Mouse (Mus musculus) ovary, postnatal 14 days (tissue): ENCODE results near the gene Terf2.
"Not testable (repeated sequence)": the region's sequence is repeated elsewhere in the genome, so short reads cannot be mapped to it uniquely, and the experiment has no call there.

ENCODE experiments used
- DNase-seq: peaks from one replicate; pipeline ENCODE4 v3.0.0; 2022; ENCODE audit warnings: low spot score

Terf2 gene

DNA sequence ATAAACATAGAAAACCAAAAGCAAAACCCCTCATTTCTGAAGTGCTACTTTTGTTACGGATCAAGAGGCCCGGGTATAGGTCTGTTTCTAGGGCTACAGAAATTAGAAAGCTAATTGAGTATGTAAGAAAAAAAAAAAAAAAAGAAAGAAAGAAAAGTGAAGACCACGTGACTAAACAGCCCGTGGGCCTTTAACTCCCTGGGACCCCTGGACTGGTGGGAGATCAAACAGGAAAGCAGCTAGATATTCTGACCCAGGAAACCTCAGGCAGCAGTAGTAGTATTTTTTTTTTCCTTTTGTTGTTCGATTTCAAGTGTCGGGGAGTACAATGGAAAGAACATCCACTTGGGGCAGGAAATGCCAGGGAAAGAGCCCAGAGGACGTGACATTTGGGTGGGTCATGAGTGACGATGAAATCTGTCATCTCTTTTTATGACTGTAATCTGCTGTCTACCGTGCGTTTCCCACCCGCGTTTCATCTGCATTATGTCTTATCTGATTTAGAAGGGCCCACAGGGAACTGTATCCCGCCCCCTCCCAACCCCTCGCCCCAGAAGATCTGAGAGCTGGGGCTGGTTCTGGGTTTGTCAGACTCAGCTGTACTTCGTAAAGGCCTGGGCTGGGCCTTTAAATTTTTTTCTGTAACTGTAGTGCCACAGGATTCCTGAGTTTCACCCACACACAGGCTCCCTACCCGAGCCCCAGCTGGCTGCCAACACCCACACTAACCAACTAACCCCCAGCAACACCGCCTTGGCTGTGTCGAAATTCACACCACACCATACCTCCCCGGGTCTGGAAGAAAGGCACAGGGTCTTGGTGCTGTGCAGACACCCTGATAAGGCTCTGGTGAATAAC is 18.0 kb upstream of the Terf2 start:
- DNase-seq, result no peak

DNA sequence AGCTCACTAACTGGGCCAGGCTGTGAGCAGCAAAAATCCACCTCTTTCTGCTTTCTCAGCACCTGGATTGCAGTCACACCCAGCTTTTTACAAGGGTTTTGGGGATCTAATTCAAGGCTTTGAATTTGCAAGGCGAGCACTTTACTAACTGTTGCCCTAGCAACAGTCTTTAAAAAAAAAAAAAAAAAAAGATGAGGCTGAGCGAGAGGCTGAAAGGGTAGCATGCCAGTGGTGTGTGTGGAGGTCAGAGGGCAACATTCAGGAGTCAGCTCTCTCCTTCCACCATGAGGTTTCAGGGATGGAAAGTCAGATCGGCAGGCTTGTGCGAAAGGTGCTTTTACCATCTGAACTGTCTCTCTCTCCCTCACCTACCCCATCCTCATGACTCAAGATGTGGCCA is 16.9 kb upstream of the Terf2 start:
- DNase-seq, result no peak

DNA sequence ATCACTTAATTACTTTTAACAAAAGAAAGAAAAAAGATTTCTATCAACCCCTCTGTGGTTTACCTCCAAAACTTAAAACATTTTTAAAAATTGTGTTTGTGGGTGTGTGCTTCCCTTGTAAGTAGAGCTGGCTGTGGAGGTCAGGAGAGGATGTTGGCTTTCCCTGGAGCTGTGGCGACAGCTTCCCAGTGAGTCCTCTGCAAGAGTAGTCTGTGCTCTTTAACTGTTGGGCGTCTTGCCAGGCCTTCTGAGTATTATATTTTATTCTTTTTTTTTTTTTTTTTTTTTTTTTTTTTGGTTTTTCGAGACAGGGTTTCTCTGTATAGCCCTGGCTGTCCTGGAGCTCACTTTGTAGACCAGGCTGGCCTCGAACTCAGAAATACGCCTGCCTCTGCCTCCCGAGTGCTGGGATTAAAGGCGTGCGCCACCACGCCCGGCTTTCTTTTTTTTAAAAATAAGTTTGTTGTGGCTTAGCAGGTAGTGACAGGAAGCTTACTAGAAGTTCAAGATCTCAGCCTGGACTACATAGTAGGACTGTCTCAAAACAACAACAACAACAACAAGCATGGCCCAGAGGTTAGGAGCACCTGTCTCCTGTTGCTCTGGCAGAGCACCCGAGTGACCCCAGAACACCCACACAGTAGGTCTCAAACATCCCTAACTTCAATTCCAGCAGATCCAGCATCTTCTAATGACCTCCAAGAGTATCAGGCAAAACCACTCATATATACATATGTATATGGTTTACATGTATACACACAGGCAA is 15.2 kb upstream of the Terf2 start:
- no peak for DNase-seq

DNA sequence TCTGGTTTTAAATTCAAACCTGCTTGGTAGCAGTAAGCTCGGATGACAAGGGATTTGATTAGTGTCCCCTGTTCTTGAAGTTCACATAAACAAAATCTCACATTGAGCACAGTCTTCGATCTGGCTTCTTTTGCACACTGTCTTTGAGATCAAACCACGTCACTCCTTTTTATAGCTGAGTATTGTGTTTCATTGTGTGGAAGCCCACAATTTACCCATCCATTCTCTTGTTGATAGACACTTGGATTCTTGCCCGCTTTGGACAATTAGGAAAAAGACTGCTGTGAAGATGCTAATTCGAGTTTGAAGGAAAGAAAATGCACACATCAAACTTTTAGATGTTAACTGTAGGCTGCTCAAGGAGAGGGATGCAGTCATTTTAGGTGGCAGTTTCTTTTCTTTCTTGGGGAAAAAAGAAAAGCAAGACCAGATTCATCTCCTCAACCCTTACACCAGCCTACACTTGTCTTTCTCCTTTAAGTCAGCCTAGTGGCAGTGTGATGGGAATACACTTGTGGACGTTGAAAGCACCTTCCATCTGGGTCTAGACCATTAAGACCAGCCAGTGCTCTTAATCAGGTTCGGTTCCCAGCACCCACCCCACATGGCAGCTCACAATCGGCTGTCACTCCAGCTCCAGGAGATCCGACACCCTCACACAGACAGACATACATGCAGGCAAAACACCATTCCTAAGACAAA is 14.4 kb upstream of the Terf2 start:
- DNase-seq, result no peak

DNA sequence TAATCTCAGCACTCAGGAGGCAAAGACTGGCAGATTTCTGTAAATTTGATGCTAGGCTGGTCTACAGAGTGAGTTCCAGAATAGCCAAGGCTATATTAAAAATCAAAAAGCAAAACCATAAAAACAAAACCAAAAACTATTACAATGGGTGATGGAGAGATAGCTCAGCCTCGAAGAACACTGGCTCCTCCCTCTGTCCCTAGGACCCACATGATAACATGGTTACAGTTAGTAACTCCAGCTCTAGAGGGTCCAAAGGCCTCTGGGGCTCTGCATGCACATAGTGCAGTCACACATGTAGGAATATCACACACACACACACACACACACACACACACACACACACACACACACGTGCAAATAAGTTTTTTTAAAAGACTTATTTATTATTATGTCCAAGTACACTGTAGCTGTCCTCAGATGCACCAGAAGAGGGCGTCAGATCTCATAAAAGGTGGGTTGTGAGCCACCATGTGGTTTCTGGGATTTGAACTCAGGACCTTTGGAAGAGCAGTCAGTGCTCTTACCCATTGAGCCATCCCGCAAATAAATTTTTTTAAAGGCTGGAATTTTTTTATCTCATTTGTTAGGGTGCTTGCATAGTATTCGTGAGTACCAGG is 13.6 kb upstream of the Terf2 start:
- DNase-seq, result no peak

DNA sequence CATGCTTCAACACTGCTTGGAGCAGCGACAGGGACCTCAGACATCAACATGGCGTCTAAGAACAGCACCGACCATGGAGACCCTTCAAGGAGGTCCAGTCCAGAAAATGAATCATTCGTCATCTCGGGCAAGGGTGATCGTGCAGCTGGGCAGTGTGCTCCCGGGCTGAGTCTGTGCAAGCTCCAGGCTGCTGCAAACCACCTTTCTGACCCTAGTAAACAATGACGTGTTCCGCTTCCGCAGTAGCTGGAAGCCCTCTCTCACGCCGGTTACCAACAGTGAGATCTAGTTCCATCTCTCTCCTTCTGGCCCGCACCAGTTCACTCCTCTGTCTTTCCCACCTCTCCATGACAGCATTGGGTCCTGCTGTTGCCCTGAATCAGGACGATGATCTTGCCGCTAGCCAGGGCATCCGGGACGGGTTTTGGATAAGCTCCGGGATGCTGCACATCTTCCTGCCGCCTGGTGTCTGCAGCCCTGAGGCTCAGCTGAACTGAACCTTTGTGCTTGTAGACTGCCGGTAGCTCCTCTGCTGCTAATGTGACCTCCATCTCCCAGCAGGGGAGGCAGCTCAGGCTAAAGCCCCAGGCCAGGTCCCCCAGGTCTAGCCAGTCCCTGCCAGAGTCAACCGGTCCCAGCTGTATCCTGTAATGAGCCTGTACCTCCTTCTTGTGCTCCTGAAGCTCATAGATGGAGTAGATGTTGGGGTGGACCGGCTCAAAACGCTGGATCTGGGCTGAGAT is 12.8 kb upstream of the Terf2 start:
- no peak for DNase-seq

DNA sequence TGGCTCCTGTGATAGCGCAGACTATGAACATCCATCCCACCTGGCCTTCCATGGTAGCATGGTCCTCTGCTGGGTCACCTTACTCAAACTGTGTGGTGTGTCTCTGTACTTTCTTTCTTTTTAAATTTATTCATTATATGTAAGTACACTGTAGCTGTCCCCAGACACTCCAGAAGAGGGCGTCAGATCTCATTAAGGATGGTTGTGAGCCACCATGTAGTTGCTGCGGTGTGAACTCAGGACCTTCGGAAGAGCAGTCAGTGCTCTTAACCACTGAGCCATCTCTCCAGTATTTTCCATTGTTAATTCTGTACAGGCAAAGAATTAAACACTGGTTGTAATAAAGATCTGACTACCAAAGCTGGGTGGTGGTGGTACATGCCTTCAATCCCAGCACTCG is 11.7 kb upstream of the Terf2 start:
- not testable (repeated sequence) for DNase-seq

DNA sequence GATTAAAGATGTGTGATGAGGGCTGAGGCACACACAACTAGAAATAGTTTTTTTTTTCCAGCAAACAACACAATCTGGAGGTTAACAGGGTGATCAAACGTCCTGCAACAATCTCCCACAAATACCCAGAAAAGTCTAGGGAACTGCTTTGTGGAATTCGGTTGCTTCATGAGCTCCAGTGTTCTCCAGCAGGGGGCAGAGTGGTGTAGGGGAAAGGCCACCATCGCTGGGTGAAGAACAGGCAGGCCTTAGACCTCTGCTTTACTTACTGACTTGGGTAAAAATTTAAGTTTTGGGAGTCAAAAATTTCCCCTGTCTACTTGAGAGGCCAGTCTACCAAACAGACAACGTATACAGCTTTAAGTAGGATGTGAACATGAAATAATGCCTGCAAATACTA is 8.2 kb upstream of the Terf2 start:
- peak; percentile 82 for DNase-seq

DNA sequence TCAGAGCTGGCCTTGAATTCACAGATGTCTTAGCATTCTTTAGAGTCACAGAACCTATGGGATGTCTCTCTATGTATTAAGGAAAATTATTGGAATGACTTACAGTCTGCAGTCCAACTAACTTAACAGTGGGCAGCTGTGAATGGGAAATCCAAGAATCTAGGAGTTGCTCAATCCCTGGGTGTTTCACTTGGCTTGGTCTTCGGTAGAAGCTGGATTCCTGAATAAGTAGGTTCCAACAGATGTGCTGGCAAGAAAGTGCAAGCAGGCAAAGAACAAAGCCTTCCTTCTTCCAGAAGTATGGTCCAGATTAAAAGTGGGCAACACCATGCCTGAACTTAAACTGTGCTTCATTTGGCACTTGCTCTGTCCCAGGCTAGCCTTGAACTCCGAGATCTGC is 4.3 kb upstream of the Terf2 start:
- no peak for DNase-seq

DNA sequence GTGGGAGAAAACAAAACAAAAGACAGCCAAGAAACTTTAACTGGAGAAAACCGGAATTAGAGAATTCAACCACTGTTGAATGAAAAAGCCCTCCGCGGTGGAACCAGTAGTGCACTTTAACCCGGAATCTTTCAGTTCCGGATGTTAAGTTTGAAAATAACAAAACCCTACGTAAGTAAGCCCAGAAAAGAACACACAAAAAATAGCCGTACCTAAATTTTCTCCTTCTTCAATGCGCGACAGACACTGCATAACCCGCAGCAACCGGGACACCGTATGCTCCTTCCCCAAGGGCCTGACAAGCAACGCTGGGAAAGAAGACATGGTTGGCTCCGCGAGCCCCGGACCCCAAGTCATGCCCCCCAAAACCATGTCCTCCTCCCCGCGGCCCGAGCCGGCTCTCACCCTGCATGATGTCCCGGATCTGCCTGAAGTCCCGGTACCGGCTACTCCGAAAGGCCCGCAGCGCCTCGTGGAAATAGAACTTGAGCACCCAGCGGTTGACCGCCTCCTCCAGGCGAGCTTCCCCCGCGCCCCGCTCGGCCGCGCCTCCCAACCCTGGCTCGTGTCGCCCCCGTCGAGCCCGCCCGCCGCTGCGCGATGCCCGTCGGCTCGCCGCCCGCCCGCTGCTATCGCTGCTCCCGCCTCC is 506 bp downstream of the Terf2 start:
- no peak for DNase-seq

DNA sequence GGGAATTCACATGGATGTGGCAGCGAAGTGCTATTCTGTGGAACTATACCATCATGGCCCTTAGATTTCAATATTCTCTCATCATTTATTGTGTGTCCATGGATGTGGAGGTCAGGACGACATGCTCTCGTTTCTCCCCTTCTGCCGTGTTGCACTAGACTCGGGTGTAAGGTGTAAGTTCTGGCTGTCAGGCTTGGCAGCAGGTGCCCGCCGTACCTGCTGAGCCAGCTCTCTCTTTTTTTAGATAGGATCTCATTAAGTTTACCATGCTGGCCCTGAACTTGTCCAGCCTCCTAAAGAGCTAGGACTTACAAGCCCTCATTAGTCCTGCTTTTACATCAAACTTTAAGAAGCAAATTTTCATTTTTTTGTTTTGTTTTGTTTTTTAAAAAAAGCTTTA is 5.8 kb downstream of the Terf2 start:
- DNase-seq, result no peak

DNA sequence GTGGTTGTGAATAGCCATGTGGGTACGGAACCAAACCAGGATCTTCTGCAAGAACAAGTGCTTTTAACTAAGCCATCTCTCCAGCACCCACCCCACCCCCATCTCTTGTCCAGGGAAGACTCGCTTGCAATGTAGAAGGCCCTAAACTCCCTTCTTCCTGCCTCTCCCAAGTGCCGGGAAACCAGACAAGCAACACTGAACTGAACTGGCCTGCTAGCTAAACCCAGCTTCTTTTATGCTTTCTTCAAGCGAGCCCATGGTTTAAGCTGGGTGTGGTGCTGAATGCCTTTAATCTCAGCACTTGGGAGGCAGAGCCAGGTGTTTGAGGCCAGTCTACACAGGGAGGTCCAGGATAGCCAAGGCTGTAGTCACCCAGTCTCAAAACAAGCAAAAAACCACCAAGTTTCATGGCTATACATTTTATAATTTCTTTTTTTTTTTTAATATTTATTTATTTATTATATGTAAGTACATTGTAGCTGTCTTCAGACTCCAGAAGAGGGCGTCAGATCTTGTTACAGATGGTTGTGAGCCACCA is 7.8 kb downstream of the Terf2 start:
- no peak for DNase-seq

DNA sequence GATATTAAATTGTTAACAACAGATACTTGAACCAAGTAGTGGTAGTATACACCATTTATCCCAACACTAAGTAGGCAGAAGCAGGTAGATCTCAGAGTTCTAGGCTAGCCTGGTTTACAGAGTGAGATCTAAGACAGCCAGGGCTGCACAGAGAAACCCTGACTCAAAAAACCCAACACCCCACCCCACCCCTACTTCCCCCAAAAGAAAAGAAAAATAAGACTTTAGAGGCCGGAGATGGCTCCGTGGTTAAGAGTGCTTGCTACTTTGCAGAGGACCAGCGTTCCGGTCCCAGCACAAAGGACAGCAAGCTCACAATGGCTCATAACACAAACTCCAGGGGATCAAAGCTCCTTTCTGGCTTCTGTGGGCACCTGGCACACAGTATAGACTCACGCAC is 10.3 kb downstream of the Terf2 start:
- DNase-seq, result no peak

DNA sequence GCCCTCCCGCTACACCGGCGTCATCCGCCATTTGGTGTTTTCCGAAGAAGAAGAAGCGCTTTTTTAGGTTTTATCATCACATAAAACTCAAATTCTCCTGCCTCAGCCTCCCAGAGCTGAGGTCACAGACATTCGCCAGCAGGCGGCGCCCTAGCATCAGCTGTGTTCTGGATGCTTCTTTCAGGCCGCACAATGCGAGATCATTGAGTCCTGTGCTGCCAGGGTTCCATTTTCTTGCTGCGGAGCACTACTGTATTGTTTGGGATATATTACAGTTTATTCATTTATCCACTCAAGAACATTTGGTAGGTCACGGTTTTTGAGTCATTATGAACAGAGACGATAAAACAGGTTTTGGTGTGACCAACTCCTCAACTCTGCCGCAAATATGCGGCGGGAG is 11.0 kb downstream of the Terf2 start:
- DNase-seq, result no peak

DNA sequence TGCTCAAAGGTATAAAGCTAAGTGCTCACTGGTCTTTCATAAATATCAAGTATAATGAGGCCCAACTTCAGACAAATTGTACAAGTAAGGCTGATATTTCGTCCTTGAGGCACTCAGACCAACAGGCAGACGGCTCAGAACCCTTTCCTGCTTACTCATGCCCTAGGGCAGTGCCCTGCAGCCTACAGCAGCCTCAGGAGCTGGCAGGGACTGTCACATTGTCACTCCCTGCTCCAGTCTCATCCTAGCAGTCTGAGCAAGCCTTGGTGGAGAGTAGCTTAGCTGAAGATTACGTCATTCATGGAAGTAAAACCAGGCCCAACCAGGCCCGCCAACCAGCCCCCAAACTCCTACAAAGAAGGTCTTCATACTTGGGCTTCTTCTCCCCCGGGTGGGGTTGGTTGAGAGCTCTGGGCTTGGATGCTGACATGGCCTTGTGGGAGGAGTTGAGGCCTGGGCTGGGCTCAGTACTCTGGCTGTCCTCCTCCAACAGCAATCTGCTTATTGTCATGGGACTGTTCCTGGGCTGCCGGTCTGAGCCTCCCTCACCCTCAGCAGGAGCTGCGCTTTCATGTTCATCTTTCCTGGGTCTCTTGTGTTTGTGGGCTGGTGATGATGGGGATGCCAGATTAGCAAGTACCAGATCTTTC is 20.0 kb downstream of the Terf2 start:
- DNase-seq, result no peak

DNA sequence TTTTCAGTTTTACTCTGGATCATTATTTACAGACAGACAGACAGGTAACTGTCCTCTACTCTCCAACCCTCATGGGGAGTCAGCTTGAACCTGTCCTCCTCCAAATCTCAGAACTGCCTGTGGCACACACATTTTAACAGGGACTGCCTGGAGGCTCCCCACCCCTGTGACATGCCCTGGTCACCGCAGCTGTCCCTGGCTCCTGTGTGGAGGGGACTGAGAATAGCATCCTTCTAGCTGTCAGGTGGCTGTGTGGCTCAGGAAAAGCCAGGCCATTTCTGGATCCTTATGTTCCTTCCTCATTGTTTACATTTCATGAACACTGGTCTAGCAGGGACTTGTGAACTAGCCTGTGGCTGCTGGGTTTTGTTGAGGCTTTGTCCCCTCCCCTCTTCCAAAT is 22.2 kb downstream of the Terf2 start:
- DNase-seq, result no peak

DNA sequence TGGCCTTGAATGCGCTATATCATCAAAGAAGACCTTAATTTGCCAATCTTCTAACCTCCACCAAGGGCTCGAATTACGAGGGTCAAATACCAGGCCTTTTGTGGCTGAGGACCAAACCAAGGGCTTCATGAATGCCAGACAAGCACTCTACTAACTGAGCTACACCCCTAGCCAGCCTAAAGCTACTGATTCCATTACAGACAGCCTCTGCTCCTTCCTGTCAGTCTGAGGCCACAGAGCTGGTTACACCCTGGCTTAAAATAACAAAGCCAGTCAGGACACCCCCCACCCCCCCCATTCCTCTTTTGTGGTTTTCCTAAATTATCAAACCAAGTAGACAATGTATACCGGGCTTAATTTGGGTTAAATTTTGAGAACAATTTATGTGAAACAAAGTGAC is 22.6 kb downstream of the Terf2 start:
- no peak for DNase-seq

DNA sequence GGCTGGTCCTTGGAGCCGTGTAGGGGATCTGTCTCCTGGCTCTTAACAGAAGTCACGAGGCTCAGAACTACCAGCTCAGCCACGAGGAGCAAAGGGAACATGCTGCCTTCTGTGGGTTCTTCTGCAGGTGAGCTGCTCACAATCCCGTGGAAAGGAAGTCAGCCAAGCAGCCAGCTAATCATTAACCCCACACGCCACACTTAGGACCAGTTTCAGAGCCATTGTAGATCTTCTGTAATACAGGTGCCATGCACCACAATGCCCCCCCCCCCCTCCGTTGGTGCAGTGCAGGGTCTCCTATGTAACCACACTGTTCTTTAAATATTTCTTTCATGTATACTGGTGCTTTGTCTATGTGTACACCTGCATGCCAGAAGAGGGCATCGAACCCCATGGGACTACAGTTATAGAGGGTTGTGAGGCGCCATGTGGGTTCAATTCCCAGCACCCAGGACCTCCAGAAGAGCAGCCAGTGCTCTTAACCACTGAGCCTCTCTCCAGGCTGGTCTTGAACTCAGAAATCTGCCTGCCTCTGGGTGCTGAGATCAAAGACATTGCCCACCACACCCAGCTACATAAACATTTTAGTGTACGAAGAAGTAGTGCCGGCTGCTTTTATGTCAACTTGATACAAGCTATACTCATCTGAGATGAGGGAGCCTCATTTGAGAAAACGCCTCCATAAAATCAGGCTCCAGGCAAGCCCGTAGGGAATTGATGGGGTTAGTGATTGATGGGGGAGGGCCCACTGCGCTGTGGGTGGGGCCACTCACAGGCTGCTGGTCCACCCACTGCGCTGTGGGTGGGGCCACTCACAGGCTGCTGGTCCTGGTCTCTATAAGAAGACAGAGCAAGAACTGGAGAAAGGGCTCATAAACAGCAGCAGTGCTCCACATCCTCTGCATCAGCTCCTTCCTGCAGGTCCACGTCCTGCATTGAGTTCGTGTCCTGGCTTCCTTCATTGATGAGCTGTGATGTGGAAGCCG is 30.5 kb downstream of the Terf2 start, which contains the start of gene Tmed6:
TSS of gene Tmed6 (minus strand) at position 134 of the 986 bp plus-strand sequence.
- DNase-seq, result no peak

DNA sequence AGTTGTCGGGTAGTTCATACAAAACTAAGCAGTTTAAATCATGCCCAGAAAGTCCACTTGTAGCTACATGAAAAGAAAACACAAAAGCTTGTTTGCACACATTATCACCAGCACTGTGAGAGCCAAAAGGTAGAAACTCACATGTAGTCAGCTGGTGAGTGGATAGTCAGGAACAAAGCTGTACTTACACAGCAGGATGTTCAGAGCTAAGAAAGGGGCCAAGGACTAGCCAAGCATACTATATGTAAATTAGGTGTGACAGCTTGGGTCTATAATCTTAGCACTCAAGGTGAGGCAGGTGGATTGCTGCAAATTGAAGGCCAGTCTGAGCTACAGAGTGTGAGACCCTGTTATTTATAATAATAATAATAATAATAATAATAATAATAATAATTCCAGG is 33.7 kb downstream of the Terf2 start:
- DNase-seq, result no peak
